Mouse (Mus musculus): Measurements from ENCODE around the gene Ilf3.

- TF ChIP-seq POLR2A (IDR thresholded peaks at IDR 0.05; ENCODE audit: control insufficient read depth, low read depth, low read length) (no peak), CTCF (IDR thresholded peaks at IDR 0.05; ENCODE audit: control insufficient read depth, insufficient read depth, insufficient replicate concordance, low read depth, low read length) (no peak)
These were observed 85.3 kb downstream of the Ilf3 start for GRCm38 (mm10) chr9:21453003-21453402.

All from testis, adult 2 months (tissue).